Mouse (Mus musculus) CH12.LX (cell line): ENCODE results near the gene C1ql2. TPM values are rescaled to one million over a fixed set of nuclear protein-coding genes. Genes with fewer than 3 reads are reported as not detected.

Experiments used
- DNase-seq: peaks from one replicate; pipeline ENCODE4 v3.0.0-alpha.2; 2013; ENCODE audit errors: extremely low read depth
- H3K27ac ChIP-seq: 2 replicates; pipeline ENCODE4 v1.5.1; 2012; ENCODE audit warnings: low read depth, mild to moderate bottlenecking, control low read depth, moderate library complexity; ENCODE audit not compliant: insufficient read depth
- H3K27me3 ChIP-seq: replicated peaks from 2 replicates; pipeline ENCODE3; 2012; ENCODE audit warnings: inconsistent platforms
- H3K36me3 ChIP-seq, 2 experiments: replicated peaks in 1 of 2; 2 replicates each; pipeline versions ENCODE3 to v1.6.1; 2012; ENCODE audit warnings: inconsistent platforms in 1 of 2, low read length in 1 of 2, mild to moderate bottlenecking in 1 of 2, mixed read lengths in 1 of 2, moderate library complexity in 1 of 2; ENCODE audit not compliant: control insufficient read depth in 1 of 2, insufficient read depth in 1 of 2
- H3K4me1 ChIP-seq, 2 experiments: 2 replicates each; pipeline ENCODE4 v1.6.1; 2012; ENCODE audit warnings: inconsistent platforms in 1 of 2, moderate library complexity in 1 of 2; ENCODE audit not compliant: insufficient read depth in 2 of 2, control insufficient read depth in 1 of 2
- H3K4me2 ChIP-seq: 2 replicates; pipeline ENCODE4 v1.6.1; 2012; ENCODE audit warnings: low read depth, mild to moderate bottlenecking, control low read depth; ENCODE audit not compliant: poor library complexity, insufficient read depth, severe bottlenecking
- H3K4me3 ChIP-seq, 3 experiments: fragments of 150-350 bp in 1 of 3; sonication (generic) in 1 of 3; replicated peaks in 1 of 3; 2 replicates each; pipeline versions ENCODE3 to v1.5.1; 2011 to 2012; ENCODE audit warnings: low read depth in 2 of 3, low read length in 2 of 3, mild to moderate bottlenecking in 2 of 3, moderate library complexity in 2 of 3, control low read depth in 1 of 3, improper control_type of control experiment in 1 of 3, inconsistent platforms in 1 of 3, mixed read lengths in 1 of 3; ENCODE audit not compliant: poor library complexity in 1 of 3
- H3K79me2 ChIP-seq: replicated peaks from 2 replicates; pipeline ENCODE4 v1.6.1; 2012; ENCODE audit warnings: mild to moderate bottlenecking, moderate library complexity; ENCODE audit not compliant: control insufficient read depth, poor library complexity, insufficient read depth, severe bottlenecking; ENCODE audit errors: extremely low read depth
- H3K9ac ChIP-seq: 2 replicates; pipeline ENCODE4 v1.6.1; 2012; ENCODE audit warnings: low read depth, mild to moderate bottlenecking, control low read depth, moderate library complexity; ENCODE audit not compliant: insufficient read depth
- H3K9me3 ChIP-seq: replicated peaks from 2 replicates; pipeline ENCODE3; 2012; ENCODE audit warnings: low read length, inconsistent platforms, mixed read lengths
- CTCF ChIP-seq, 2 experiments: IDR thresholded peaks in 1 of 2; conservative IDR thresholded peaks in 1 of 2; 2 replicates each; pipeline ENCODE4 v1.5.1; 2011 to 2012; ENCODE audit warnings: low read depth in 2 of 2, low read length in 2 of 2, improper control_type of control experiment in 1 of 2, inconsistent platforms in 1 of 2, mild to moderate bottlenecking in 1 of 2, moderate library complexity in 1 of 2
- EP300 ChIP-seq: IDR thresholded peaks from 2 replicates; pipeline ENCODE4 v1.6.1; 2011; ENCODE audit warnings: low read length, improper control_type of control experiment
- ETS1 ChIP-seq: conservative IDR thresholded peaks from 2 replicates; pipeline ENCODE4 v1.6.1; 2012; ENCODE audit warnings: low read depth, mild to moderate bottlenecking, inconsistent platforms, low read length, improper control_type of control experiment, moderate library complexity
- GABPA ChIP-seq: IDR thresholded peaks from 2 replicates; pipeline ENCODE4 v1.6.1; 2012; ENCODE audit warnings: low read depth, low read length, improper control_type of control experiment, inconsistent platforms; ENCODE audit not compliant: insufficient replicate concordance
- MAX ChIP-seq: IDR thresholded peaks from 2 replicates; pipeline ENCODE4 v1.6.1; 2011; ENCODE audit warnings: low read length, improper control_type of control experiment
- MEF2A ChIP-seq: IDR thresholded peaks from 2 replicates; pipeline ENCODE4 v1.6.1; 2014; ENCODE audit warnings: low read depth, mild to moderate bottlenecking, inconsistent platforms, low read length, improper control_type of control experiment, borderline replicate concordance
- NELFE ChIP-seq: IDR thresholded peaks from 2 replicates; pipeline ENCODE4 v1.6.1; 2011; ENCODE audit warnings: low read depth, low read length, improper control_type of control experiment
- PAX5 ChIP-seq: IDR thresholded peaks from 2 replicates; pipeline ENCODE4 v1.6.1; 2012; ENCODE audit warnings: low read length, inconsistent platforms, mixed read lengths
- POLR2AphosphoS2 ChIP-seq: IDR thresholded peaks from 2 replicates; pipeline ENCODE4 v1.6.1; 2011; ENCODE audit warnings: low read depth, low read length, improper control_type of control experiment
- RAD21 ChIP-seq: IDR thresholded peaks from 2 replicates; pipeline ENCODE4 v1.6.1; 2011; ENCODE audit warnings: low read depth, mild to moderate bottlenecking, low read length, improper control_type of control experiment, moderate library complexity
- RCOR1 ChIP-seq: conservative IDR thresholded peaks from 2 replicates; pipeline ENCODE4 v1.6.1; 2012; ENCODE audit warnings: low read depth, mild to moderate bottlenecking, inconsistent platforms, low read length, improper control_type of control experiment
- SIN3A ChIP-seq: IDR thresholded peaks from 2 replicates; pipeline ENCODE4 v1.6.1; 2012; ENCODE audit warnings: low read length, improper control_type of control experiment, inconsistent platforms
- TBP ChIP-seq: conservative IDR thresholded peaks from 2 replicates; pipeline ENCODE4 v1.6.1; 2011; ENCODE audit warnings: low read depth, low read length, improper control_type of control experiment
- TCF12 ChIP-seq: IDR thresholded peaks from 2 replicates; pipeline ENCODE4 v1.6.1; 2014; ENCODE audit warnings: low read depth, mild to moderate bottlenecking, inconsistent platforms, low read length, improper control_type of control experiment
- UBTF ChIP-seq: IDR thresholded peaks from 2 replicates; pipeline ENCODE4 v1.6.1; 2012; ENCODE audit warnings: low read depth, mild to moderate bottlenecking, inconsistent platforms, low read length, improper control_type of control experiment, moderate library complexity
- USF2 ChIP-seq: conservative IDR thresholded peaks from 2 replicates; pipeline ENCODE4 v1.6.1; 2011; ENCODE audit warnings: low read depth, low read length, improper control_type of control experiment
- dilution Hi-C: fragments of 300-500 bp; cut with MboI; formaldehyde crosslinking; loops from 2 replicates; pipeline ENCODE4 v1.14.3; 2020; ENCODE audit warnings: low sequenced_read_pairs; ENCODE audit not compliant: extremely low pct_unique_long_range_greater_than_20kb, extremely low pct_ligation_motif_present
- in situ Hi-C: fragments of 300-500 bp; cut with MboI; formaldehyde crosslinking; loops from 3 replicates; pipeline ENCODE4 v1.14.3; 2019; ENCODE audit warnings: low sequenced_read_pairs, low pct_ligation_motif_present, low pct_unique_long_range_greater_than_20kb, mixed read lengths
- polyA plus RNA-seq: library from polyadenylated mRNA; unstranded; fragments of >175 nt; gene quantifications from 2 replicates; pipeline ENCODE4 v1.2.1, GENCODE M21; 2012; ENCODE audit warnings: low read depth; ENCODE audit not compliant: insufficient read length
- total RNA-seq, 2 experiments: library from RNA; depleted of rRNA; stranded (reverse); fragments of 300-350 nt in 1 of 2; fragments of >200 nt in 1 of 2; gene quantifications; 2 replicates each; pipeline ENCODE4 v1.2.3; 2012 to 2014

The C1ql2 gene
- total and polyA plus RNA-seq, 3 experiments, result not detected

DNA sequence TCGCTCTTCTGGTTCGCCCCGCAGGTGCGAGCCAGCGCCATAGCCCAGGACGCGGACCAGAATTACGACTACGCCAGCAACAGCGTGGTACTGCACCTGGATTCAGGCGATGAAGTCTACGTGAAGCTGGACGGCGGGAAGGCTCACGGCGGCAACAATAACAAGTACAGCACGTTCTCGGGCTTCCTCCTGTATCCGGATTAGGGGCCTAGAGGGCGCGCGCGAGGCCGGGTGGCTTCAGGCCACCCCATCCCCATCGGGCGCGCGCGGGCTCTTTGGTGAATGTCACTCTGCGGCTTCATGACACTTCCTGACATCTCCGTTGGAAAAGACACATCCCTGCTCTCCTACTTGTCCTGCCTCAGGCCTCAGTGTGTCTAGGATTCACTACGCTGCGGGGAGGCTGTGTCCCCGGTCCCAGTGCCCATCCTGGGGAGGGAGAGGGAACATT lies 2.0 kb downstream of the C1ql2 start:
- Histone ChIP-seq H3K27ac (no peak overlapping the region), H3K27me3 (no peaks in the 10 kb centered on the region), H3K9ac (no peak overlapping the region), H3K4me3 (no peak overlapping the region), H3K79me2 (no peaks in the 10 kb centered on the region), H3K9me3 (peaks cover 1% of the 10 kb centered on the region), H3K4me2 (no peak overlapping the region), H3K4me1 (peaks cover 0 to 10% of the 10 kb centered on the region in 2 experiments; a peak in 2 of 4 replicates), H3K36me3 (no peaks in the 10 kb centered on the region)
- TF ChIP-seq CTCF (conservative IDR thresholded peaks at IDR 0.05 in 1 of 2, IDR thresholded peaks at IDR 0.05 in 1 of 2; ENCODE audit: low read depth in 2 of 2, low read length in 2 of 2), result peak in 1 of 2 experiments; percentile 27; a peak in 2 of 4 replicates
- TF ChIP-seq USF2, result no peak
- TF ChIP-seq MAX, result no peak
- TF ChIP-seq TCF12, result no peak
- DNase-seq, result no peak
- in situ Hi-C loops, result no loop called here
- dilution Hi-C loops, result no loop called here

DNA sequence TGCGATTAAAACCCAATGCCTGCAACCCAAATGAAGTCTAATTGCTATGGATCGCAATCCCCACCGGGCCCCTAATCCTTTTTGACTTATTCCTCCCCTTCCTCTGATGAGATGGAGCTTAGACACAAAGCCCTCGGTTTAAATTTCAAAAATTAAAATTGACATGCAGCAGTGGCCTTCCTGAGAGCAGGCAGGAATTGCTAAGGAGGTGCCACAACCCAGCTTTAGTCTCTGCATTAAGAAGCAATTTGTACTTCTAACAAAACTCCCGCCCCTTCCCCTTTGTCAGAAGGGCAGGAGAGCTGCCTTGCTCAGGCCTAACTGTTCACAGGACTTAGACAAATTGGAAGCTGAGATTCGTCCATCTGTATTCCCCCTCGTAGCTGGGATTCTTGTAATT lies 4.6 kb downstream of the C1ql2 start:
- H3K9me3 ChIP-seq, result peaks cover 1% of the 10 kb centered on the region
- no peak overlapping the region for H3K4me2 ChIP-seq
- no peak overlapping the region for H3K4me3 ChIP-seq
- H3K36me3 ChIP-seq, result no peaks in the 10 kb centered on the region
- no peak overlapping the region for H3K27ac ChIP-seq
- no peak overlapping the region for H3K9ac ChIP-seq
- DNase-seq, result no peak
- in situ Hi-C loops, result no loop called here
- no peaks in the 10 kb centered on the region for H3K27me3 ChIP-seq
- dilution Hi-C loops, result no loop called here
- H3K79me2 ChIP-seq, result no peaks in the 10 kb centered on the region
- TF ChIP-seq RCOR1 (no peak), RAD21 (no peak), TBP (no peak), UBTF (no peak), MEF2A (no peak), POLR2AphosphoS2 (no peak), USF2 (no peak), EP300 (no peak), PAX5 (no peak), TCF12 (no peak), ETS1 (no peak), GABPA (no peak), MAX (no peak), SIN3A (no peak), NELFE (no peak)
- TF ChIP-seq, all 38 proteins: peak for 0
- no peaks in the 10 kb centered on the region for H3K4me1 ChIP-seq
